Mouse (Mus musculus) liver, embryonic 14.5 days (tissue): ENCODE results near the gene E130116L18Rik.

Experiments used
- CTCF ChIP-seq: IDR thresholded peaks from 2 replicates; pipeline ENCODE4 v1.5.1; 2016; ENCODE audit warnings: antibody characterized with exemption, low read depth, control low read depth
- EP300 ChIP-seq: IDR thresholded peaks from 2 replicates; pipeline ENCODE4 v1.6.1; 2016; ENCODE audit warnings: antibody characterized with exemption, low read depth

- TF ChIP-seq CTCF (no peak), EP300 (no peak)
These were observed 38.4 kb downstream of the E130116L18Rik start for GRCm38 (mm10) chr5:25184594-25184993.
